Mouse (Mus musculus): Measurements from ENCODE around the gene Ttll12.

DNA sequence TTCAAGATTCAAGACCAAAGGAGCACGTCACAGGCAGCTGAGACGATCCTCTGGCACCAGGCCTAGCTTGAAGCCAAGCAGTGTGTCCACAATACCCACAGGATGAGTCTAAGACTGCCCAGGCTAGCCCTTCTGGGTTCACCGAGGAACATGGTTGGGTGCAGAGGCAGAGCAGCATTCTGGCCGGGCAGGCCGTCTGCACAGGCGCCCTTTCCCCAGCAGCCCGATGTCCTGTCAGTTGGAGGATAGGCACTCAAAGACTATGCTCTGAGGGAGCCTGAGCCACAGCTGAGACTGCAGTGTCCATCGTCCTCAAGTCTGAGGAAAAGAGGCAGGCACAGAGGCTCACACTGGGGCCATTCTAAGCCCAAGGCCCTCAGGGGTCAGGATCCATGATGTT lies 47.8 kb downstream of the Ttll12 start:
- no peak for TF ChIP-seq GATA1 (IDR thresholded peaks at IDR 0.05; ENCODE audit: low read length)
- TF ChIP-seq TAL1 (IDR thresholded peaks at IDR 0.05; ENCODE audit: low read length): no peak
